Mouse (Mus musculus): ENCODE results near the gene Itih3. TPM values are rescaled to one million over a fixed set of nuclear protein-coding genes. Genes with fewer than 3 reads are reported as not detected.

The Itih3 gene
- total RNA-seq, 2 experiments from 2014 or later: 1.3 to 4.9 TPM

DNA sequence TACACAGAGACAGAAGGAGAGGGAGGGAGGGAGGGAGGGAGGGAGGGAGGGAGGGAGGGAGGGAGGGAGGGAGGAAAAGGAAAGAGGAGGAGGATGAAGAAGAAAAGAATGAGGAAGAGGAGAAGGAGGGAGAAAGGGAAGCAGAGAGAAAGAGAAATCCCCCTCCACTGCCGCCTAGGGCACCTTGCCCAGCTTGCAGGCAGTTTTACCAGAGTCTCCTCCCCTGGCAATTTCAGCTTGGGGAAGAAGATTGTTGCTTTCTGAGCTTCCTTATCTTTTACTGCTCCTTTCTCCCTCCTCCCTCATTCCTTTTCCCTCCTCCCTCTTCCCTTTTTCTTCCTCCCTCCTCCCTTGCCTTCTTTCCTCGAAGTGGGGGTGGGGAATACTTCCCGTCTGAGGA lies 20.5 kb downstream of the Itih3 start:
- no peak for DNase-seq (ENCODE audit: low spot score in 2 of 2)

DNA sequence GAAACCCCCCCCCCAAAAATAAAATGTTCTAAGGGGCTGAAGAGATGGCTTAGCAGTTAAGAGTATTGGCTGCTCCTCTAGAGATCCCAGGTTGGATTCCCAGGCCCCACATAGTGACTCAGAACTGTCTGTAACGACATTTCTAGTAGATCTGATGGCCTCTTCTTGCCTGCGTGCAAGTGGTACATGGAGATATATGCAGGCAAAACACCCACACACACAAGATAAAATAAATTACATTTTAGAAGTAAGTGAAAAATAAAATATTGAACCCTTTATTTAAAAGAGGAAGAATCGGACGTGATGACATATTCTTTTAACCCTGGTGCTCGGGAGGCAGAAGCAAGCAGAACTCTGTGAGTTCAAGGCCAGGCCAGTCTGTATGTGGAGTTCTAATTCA lies 20.9 kb downstream of the Itih3 start:
- DNase-seq (ENCODE audit: low spot score in 2 of 2): no peak

DNA sequence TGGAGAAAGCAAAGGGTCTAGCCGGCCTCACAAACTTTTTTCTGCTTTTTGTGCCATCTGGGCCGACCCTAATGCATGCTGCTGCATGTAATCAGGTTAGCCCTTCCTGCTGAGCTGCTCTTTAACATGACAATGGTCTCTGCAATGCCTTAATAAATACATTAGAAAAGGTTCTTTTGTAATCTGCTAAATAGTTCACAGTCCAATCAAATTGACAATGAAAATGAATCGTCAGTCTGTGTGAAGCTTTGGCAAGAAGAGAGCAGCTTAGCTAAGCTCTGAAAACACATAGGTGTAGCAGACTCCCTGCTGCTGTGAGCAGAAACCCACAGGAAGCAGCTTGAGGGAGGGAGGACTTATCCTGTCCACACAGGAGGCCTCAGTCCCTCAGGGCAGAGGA lies 23.6 kb downstream of the Itih3 start:
- no peak for DNase-seq (ENCODE audit: low spot score in 2 of 2)

DNA sequence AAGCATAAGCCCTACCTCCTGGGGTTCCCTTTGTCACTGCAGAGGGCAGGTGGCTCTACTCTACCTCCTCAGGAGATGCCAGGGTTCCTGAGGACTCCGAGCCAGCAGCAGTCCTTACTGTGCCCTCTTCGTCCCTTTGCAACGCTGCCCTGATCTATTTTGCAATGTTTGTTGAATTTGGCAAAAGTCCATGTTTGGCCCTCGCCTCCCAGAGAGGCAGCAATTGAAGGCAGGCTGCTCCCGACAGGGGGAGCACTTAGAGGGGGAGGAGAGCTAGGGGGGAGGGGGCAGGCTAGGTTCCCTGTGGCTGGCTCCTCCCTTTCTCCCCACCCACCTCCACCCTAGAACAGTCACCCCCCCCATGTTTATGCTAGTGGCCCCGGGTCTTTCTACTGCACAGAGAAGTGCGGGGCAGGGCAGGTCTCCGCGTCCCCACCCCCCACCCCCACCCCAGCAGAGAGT lies 35.3 kb downstream of the Itih3 start:
- no peak for DNase-seq (ENCODE audit: low spot score in 2 of 2)

DNA sequence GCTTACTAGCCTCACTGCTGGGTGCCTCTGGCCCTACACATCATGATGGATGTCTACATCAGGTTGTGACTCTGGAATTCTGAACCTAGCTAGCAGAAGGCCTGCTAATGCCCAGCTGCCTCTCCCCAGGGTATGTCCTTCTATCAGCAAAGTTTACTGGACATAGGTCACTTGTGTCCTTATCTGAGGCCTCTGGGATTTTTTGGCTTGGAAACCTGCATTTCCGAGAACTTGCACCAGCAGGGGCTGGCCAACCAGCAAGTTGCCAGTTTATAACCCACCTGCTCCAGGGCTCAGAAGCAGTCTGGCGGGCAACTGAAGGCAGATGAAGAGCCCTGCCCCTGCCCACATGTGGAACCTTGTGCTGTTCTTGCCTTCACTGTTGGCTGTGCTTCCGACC lies 37.4 kb downstream of the Itih3 start, which contains the start of gene Itih4:
Gene Itih4, plus strand, starts transcription at position 273 of the 400 bp plus-strand sequence.
- no peak for DNase-seq (ENCODE audit: low spot score in 2 of 2)

DNA sequence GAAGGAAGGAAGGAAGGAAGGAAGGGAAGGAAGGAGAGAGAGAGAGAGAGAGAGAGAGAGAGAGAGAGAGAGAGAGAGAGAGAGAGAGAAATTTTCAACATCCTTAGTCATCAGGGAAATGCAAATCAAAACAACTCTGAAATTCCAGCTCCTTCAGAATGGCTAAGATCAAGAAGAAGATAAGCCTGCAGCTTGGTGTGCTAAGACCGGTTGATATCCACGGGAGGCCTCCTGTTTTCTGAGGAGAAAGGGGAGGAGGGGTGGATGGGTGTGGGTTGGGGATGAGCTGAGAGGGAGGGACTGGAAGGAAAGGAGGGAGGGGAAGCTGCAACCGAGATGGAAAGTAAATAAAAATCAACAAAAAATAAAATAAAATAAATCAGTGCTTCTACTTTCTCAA lies 38.3 kb downstream of the Itih3 start:
- no peak for DNase-seq (ENCODE audit: low spot score in 2 of 2)

DNA sequence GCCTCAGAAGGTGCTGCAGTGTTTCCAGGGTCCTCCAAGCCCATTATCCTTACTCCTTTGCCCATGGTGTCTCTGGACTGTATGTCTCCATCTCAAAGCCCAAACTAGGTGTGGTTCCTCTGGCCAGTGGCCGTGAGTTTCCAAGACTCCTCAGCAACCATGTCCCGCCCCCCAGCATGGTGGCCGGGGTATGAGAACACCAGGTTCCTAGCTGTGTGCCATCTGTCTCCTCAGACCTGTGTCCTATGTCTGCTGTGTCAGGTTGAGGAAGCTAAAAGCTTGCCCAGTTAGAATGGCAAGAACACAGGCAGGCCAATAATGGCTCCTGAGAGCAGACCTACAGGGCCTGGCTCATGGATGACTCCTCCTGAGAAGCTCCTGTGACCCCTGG lies 41.8 kb downstream of the Itih3 start:
- no peak for DNase-seq (ENCODE audit: low spot score in 2 of 2)

DNA sequence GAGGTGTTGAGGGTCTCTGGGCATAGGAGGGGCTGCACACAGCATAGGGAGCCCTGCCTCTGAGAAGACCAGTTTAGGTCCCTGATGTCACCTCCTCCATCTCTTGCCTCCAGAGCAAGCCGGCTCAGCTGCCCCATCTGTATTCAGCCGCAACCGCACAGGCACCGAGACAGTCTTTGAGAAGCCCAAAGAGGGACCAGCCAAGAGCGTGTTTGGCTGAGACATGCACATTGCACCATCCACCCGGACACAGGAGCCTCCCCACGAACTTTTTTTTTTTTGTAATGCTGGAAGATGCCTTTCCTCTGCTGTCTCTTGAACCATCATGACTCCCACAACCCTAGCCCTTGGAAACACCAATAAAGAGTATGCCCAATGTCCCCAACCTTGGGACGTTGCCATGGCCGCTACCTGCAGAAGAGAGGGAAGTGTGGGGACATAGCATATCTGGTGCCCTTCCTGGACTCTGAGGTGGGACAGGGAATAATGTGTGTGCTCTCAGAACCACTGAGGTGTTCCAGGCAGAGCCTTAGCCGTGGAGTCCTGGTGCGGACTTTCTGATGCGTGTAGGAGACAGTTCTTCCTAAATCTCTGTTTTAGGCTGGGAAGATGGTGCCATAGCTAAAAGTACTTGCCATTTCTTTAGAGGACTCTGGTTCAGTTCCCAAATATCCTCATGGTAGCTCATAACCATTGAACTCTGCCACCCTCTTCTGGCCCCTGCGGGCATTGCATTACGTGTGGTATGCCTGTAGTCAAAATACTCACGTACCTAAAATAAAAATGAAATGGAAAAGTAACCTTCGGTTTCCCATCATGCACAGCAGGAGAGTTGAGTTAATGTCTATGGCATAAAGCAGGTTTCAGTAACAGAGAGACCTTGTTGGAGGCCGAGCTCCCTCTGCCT lies 42.5 kb downstream of the Itih3 start:
- DNase-seq (ENCODE audit: low spot score in 2 of 2): peak; percentile 54 to 62

DNA sequence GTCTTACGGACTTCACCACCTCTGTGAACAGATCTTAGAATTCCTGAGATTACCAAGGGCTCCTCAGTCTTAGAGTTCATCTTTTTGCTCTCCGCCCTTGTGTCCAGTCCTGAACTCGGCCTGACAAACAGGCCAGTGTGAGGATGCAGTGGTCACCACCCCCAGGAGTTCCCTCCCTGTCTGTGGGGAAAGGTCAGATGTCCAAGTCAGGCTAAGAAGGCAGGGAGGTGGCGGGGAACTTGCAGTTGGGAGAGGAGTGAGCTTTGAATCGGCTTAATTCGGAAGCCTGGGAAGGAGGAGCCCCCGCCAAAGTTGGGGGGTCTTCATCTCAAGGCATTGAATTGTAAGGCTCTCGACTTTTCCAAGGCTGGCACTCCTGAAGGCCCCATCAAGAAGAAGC lies 43.3 kb downstream of the Itih3 start:
- DNase-seq (ENCODE audit: low spot score in 2 of 2): no peak

DNA sequence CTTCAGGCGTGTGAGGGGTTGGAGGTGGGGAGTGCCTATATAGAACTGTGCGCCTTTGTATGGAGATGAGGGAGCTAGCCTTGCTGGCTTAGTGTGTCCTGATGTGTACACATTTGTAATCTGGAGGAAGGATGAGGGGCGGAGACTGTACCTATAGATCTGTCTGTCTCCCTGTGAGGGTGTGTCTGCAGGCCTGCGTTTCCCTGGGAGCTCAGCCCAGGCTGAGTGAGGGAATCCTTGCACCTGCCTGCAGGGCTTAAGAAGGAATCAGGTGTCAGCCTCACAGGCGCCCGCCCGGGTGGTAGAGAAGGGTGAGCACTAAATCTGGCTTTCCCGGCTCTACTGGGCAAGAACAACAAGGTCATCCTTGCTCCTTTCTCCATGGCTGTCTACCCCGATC lies 43.8 kb downstream of the Itih3 start:
- no peak for DNase-seq (ENCODE audit: low spot score in 2 of 2)

DNA sequence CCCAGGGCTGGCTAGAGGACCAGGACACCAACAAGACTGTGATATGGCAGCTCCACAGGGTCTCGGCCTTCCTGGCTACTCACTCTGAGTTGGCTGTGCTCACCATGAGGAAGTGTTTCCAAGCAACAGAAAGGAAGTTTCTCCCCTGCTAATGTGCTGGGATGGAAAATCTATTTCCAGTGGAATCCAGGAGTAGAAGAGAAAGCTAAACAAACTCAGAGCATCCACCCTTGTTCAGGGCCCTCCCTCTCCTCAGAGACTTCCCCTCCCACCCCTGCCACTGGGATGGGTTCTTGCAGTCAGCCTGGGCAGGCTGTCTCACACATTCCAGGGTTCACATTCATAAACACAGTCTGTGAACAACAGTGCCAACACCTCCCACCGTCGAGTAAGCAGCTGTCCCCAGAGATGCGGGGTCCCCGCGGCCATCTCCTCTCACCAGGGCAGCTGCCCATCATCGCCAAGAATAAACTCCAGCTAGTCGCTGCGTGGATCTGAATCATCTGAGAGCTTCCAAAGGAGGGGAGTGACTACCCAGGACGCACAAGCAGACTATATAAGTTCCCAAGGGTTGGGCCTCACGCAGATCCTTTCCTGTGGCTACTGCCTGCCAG lies 44.5 kb downstream of the Itih3 start, which contains the start of gene Mustn1:
Gene Mustn1, plus strand, starts transcription at position 243 of the 614 bp plus-strand sequence.
- DNase-seq (ENCODE audit: low spot score in 2 of 2): peak in 1 of 2 experiments; percentile 54

DNA sequence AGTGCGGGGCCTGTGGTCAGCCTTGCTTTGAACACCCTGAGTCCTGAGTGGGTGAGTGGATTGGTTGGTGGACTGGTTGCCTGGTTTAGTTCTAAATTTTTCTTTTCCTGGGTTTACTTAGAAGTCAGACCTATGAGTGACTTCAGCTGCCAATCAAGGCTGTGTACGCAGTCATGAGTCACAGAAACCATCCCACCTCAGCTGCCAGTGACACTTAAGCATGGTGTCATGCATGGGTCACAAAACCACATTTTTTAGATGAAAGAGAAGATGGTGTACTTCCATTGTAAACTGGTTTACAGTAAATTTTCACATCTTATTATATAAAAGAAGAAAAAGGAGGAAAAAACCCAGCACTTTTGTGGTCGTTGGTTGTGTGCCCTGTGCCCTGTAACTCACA lies 45.7 kb downstream of the Itih3 start:
- no peak for DNase-seq (ENCODE audit: low spot score in 2 of 2)

DNA sequence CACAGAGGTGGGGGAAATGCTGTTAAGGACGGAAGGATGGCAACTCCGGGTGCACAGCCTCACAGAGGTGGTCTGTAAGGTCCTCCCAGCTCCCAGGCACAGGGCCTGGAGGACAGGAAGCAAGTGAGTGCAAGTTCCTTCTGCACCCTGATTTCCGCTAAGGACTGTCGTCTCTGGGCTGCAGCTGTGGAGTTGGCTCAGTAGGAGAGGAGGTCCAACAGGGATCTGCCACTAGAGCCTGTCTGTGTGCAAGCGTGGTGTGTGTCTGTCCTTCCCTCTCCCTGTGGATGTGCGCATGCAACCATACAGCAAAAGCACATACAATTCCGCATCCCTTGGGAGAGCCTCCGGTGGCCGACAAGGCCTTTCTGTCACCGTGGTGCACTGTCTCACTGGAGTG lies 47.1 kb downstream of the Itih3 start:
- DNase-seq (ENCODE audit: low spot score in 2 of 2): no peak

DNA sequence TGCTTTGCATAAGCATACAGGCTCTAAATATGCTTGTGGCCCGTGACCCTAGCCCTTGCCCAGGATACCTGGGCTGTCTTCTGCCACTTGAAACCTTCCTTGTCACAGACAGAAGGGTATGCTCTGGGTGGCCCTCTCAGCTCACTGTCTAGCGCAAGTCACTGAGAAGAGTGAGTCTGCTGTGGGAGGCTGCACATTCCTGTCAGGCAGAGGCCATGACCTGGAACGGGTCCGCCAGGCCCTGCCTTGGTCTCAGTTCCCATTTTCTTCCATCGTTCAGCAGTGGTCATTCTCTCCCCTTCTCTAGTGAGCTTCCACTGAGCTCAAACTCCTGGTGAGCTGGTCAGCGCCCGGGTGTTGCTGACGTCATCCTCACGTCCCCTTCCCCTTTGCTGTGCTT lies 47.6 kb downstream of the Itih3 start:
- no peak for DNase-seq (ENCODE audit: low spot score in 2 of 2)

DNA sequence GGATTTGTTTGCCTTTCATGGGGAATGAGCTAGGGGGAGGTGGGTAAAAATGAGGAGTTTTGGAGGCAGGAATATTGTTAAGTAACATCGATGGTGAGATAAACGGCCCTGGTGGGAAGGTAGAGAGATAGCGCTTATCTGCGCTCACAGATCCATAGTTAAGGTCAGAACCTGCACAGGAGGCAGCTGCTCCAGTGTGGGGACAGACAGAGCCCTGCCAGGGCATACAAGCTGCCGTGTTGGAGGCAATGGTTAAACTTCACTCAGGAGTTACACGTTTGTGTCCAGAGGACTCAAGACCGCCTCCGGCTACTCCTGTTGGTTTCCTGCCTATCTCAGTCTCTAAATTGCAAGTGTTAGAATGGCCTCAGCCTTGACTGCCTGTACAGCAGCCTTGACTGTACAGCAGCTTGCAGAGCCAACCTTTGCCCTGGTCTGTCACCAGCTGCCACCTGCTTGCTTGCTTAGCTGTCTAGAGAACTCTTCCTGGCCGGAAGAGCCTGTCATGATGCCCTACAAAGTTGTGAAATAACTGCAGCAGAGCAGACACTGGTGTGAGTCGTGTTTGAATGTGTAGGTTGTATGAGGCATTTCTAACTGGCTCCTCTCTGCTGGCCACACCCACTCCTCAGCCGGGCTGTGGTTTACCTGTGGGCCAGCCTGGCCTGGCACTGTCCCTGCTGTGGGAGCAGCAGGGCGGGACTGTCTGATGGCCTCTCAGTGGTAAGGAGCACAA lies 48.3 kb downstream of the Itih3 start:
- no peak for DNase-seq (ENCODE audit: low spot score in 2 of 2)

DNA sequence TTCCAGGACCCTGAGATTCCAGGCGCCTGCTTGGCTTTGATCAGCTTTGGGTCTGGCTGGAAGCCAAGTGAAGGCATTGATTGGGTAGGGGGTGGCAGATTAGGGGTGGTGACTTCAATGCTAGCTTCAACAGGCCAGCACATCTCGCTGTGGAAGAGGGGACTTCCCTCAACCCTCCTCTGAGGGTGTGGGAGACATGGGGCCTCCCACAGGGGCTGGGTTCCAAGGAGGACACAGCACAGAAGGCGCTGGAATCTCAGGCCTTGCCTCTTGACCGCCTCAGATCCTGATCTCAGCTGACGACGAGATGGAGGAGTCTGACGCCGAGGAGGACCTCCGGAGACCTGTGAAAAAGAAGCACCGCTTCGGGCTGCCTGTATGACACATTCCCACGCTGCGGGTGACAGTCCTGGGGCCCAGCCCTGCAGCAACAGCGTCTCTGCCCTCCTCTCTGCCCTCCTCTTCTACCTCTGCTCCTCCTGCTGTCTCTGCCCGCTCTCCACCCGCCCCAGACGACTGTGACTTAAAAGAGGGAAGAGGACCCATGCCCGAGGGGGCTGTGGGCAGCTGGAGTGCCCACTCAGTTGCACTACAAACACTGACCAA lies 49.4 kb downstream of the Itih3 start:
- DNase-seq (ENCODE audit: low spot score in 2 of 2): no peak

DNA sequence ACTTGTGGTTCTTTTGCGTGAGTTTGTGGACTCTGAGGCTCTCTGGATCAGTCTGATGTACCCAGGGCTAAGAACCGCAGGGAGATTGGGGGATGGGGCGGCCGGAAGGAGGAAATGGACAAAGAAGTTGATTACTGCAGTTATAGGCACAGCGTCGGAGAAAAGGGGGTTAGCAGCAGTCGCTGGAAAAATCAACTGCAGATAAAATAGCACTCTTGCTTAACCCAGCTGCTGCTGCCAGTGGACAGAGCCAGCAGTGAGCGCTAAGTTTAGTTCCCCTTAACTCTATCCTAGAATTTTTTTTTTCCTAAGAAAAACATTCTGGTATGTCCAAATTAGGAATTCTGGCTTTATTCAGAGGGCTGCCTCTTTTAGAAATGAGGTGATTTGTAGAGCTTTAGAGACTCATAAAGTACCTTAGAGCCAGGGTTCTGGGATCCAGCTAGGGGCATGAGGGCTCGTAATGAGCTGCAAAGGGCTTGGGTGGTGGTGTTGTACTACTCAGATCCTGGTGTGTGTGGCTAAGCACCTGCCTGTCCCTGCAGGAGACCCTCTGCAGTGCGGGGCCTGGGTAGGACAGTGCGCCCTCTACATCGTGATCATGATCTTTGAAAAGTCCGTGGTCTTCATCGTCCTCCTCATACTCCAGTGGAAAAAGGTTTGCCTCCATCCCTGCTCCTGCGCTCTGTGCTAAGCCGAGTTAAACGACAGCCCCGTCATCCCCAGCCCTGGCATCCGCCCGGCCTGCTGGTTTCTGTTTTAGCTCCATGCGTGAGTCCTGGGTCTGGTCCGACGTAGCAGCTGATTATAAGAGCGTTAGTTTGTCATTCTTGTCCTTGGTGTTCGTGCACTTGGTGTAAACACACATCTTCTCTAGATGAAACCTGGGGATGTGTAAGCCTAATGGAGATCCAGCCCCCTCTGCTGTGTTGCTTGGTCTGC lies 53.1 kb downstream of the Itih3 start:
- no peak for DNase-seq (ENCODE audit: low spot score in 2 of 2)

DNA sequence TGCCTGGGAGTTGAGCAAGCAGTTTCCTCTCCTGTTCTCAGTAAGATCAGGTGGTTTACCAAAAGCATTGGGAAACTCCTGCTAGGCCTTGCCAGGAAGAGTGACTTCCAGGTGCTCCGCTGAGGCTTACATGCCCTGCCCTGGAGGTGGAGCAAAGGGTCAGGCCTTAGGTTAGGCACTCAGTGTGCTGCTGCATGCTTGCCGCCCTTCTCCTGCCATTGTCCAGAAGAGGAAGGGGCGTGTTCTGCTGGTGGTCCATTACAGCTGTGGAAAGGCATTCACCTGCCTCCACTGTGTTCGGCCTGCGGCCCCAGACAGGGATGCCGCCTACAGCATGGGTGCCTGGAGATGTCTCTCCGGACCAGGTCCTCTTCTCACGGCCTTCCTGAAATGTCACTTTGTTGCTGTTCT lies 54.2 kb downstream of the Itih3 start:
- no peak for DNase-seq (ENCODE audit: low spot score in 2 of 2)

DNA sequence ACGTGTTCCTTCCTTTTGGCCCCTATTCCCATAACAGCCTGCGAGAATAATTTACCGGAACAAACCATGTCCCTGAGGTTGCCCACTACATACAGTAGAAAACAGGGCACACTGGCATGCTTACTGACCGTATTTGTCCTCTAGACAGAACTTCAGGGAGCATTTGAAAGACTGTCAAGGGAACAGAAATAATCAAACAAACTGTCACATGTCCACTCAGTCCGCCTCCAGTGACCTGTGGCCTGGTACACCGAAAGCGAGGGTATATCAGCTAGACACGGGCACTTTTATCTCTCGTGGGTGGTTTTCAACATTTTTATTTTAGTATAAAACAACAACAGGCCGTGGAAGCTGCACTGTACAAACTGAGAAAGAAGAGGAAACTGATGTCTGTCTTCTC lies 54.7 kb downstream of the Itih3 start:
- no peak for DNase-seq (ENCODE audit: low spot score in 2 of 2)

DNA sequence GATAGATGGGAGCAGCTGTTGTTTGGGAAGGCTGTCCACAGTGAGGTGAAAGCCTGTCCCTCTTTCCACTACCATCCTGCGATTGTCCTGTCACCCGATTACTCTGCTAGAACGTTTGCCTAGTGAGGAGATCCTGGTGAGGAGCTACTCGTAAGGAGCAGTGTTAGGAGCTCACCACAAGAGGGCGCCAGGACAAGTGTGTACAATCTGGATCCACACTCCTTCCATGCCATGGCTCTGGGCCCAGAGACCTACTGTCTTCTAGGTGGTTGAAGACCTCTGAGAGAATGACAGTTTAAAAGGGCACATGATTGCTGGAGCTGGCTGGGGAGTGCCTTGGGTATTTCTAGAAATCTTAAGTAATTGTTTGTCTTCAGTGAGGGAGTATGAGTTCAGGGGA lies 56.5 kb downstream of the Itih3 start:
- peak; percentile 71 to 81 for DNase-seq (ENCODE audit: low spot score in 2 of 2)
